ENCODE assay signal across 28 mouse cellular contexts in the genomic region with DNA sequence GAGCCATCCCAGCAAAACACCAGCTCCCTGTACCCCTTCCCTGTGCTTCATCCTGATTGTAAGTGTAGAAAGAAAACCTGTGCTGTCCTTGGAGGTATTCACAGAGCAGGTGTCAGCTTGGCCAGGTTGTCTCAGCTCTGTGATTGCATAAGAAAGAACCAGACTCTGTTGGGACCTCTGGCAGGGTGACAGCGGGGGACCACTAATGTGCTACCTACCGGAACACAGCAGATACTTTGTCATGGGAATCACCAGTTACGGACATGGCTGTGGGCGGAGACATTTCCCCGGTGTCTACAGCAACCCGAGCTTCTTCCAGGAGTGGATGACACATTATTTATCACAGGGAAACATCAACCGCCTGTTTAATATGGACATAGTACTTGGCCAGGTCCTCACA. TPM values are rescaled to one million over a fixed set of nuclear protein-coding genes. Genes with fewer than 3 reads are reported as not detected.
"Had no signal": no experiment of that assay in that cellular context is flagged by ENCODE, and none has a peak within 500 bp of the region (broad histone marks: within the 10 kb centered on the region; RNA-seq: fewer than 3 reads in every experiment).

No protein-coding gene starts in this region.

- H3K36me3 ChIP-seq: midbrain, embryonic 10.5 days; midbrain, embryonic 12.5 days; neural tube, embryonic 13.5 days; neural tube, embryonic 15.5 days had no signal

- H3K4me1 ChIP-seq: midbrain, embryonic 10.5 days; midbrain, embryonic 12.5 days; neural tube, embryonic 13.5 days; neural tube, embryonic 15.5 days had no signal

- DNase-seq: lung, adult 18-20 months; lung, embryonic 14.5 days; lung, postnatal 10 days; lung, postnatal 4 days; midbrain, embryonic 14.5 days; retina, postnatal 1 day; right cerebral cortex, adult 18-20 months; right cerebral cortex, postnatal 25 days; right cerebral cortex, postnatal 4 days; spleen, adult 18-20 months; thymus, adult 18-20 months; thymus, postnatal 14 days; thymus, postnatal 36 days had no signal

- H3K27me3 ChIP-seq: midbrain, embryonic 12.5 days; neural tube, embryonic 13.5 days; neural tube, embryonic 15.5 days had no signal

- H3K27ac ChIP-seq: midbrain, embryonic 10.5 days; midbrain, embryonic 12.5 days; neural tube, embryonic 13.5 days; neural tube, embryonic 15.5 days had no signal

- H3K4me3 ChIP-seq: midbrain, embryonic 10.5 days; midbrain, embryonic 12.5 days; myocyte; neural tube, embryonic 13.5 days; neural tube, embryonic 15.5 days had no signal

RNA-seq across cellular contexts. Expression of gene Tmprss12, which starts 11.7 kb away (rescaled TPM):
- total RNA-seq: megakaryocyte, adult 5-6 weeks; megakaryocyte-erythroid progenitor cell, adult 5-6 weeks had no signal
- polyA plus RNA-seq: liver, embryonic 16.5 days; lung, embryonic 14.5 days; lung, embryonic 16.5 days; midbrain, embryonic 10.5 days; midbrain, embryonic 12.5 days; midbrain, embryonic 14.5 days; midbrain, embryonic 16.5 days; myocyte; neural tube, embryonic 11.5 days; neural tube, embryonic 13.5 days; neural tube, embryonic 15.5 days; small intestine, adult 2 months; thymus, postnatal 0 days had no signal

RNA-seq across cellular contexts. Expression of gene Mettl7a3, which starts 42.4 kb away (rescaled TPM):
- total RNA-seq: megakaryocyte, adult 5-6 weeks had no signal
- polyA plus RNA-seq: liver, embryonic 16.5 days; lung, embryonic 14.5 days; lung, embryonic 16.5 days; midbrain, embryonic 10.5 days; midbrain, embryonic 12.5 days; midbrain, embryonic 14.5 days; midbrain, embryonic 16.5 days; myocyte; neural tube, embryonic 11.5 days; small intestine, adult 2 months; stomach, embryonic 14.5 days; stomach, embryonic 16.5 days; thymus, postnatal 0 days had no signal
